In genomic region chr16:45427651-45428050, GRCm38 (mm10) we compare ENCODE assay signal across 23 mouse cellular contexts. TPM values are rescaled to one million over a fixed set of nuclear protein-coding genes. Genes with fewer than 3 reads are reported as not detected.
DNase-seq lines count a peak whose midpoint lies in the region; ATAC-seq and TF ChIP-seq lines count a peak whose summit lies in the region.
"Had no signal": no experiment of that assay in that cellular context is flagged by ENCODE, and none has a peak within 500 bp of the region (broad histone marks: within the 10 kb centered on the region; RNA-seq: fewer than 3 reads in every experiment).

No protein-coding gene starts in this region.

- no peak overlapping the region for H3K4me2 ChIP-seq in lung, postnatal 0 days (replicated peaks; ENCODE audit: low read depth, low read length)
- H3K4me2 ChIP-seq: embryonic facial prominence, embryonic 13.5 days; forebrain, embryonic 12.5 days; hindbrain, embryonic 12.5 days had no signal

- no peak for TF ChIP-seq CTCF in lung, postnatal 0 days (IDR thresholded peaks at IDR 0.05)

- DNase-seq in adrenal gland, postnatal 14 days, result peak; percentile 22
- DNase-seq in adrenal gland, adult 18-20 months (ENCODE audit: low spot score in 2 of 2), result no peak
- peak; percentile 28 to 40 for DNase-seq in heart, adult 18-20 months
- no peak for DNase-seq in heart, embryonic 10.5 days (ENCODE audit: low spot score)
- peak; percentile 13 for DNase-seq in lung, postnatal 0 days (ENCODE audit: low spot score)
- no peak for DNase-seq in lung, postnatal 14 days
- DNase-seq in heart, postnatal 4 days, result peak; percentile 25
- DNase-seq in embryo, embryonic 11 days, result no peak
- DNase-seq: adrenal gland, postnatal 10 days; B cell, adult 2 months; cerebellum, adult 11-12 months; cerebellum, adult 9-10 months; cerebellum, postnatal 25 days had no signal

- no peaks in the 10 kb centered on the region for H3K4me1 ChIP-seq in heart, embryonic 10.5 days
- H3K4me1 ChIP-seq in lung, postnatal 0 days (ENCODE audit: insufficient read depth, low read depth, low read length), result no peaks in the 10 kb centered on the region
- H3K4me1 ChIP-seq: embryonic facial prominence, embryonic 13.5 days; forebrain, embryonic 12.5 days; heart, embryonic 13.5 days; hindbrain, embryonic 12.5 days had no signal

- H3K4me3 ChIP-seq in heart, embryonic 10.5 days, result no peak overlapping the region
- no peak overlapping the region for H3K4me3 ChIP-seq in lung, postnatal 0 days (ENCODE audit: low read depth, low read length)
- H3K4me3 ChIP-seq: embryonic facial prominence, embryonic 13.5 days; forebrain, embryonic 12.5 days; heart, embryonic 13.5 days; hindbrain, embryonic 12.5 days had no signal

- no peaks in the 10 kb centered on the region for H3K9me3 ChIP-seq in heart, embryonic 10.5 days
- H3K9me3 ChIP-seq in lung, postnatal 0 days (ENCODE audit: low read length), result no peaks in the 10 kb centered on the region
- H3K9me3 ChIP-seq: embryonic facial prominence, embryonic 13.5 days; forebrain, embryonic 12.5 days; G1E; heart, embryonic 13.5 days; hindbrain, embryonic 12.5 days had no signal

- H3K27ac ChIP-seq in heart, embryonic 10.5 days, result no peak overlapping the region
- H3K27ac ChIP-seq in lung, postnatal 0 days (ENCODE audit: low read length), result no peak overlapping the region
- H3K27ac ChIP-seq: embryonic facial prominence, embryonic 13.5 days; forebrain, embryonic 12.5 days; heart, embryonic 13.5 days; hindbrain, embryonic 12.5 days had no signal

- no peak for TF ChIP-seq EP300 in lung, postnatal 0 days (IDR thresholded peaks at IDR 0.05)

- no peak overlapping the region for H3K9ac ChIP-seq in lung, postnatal 0 days (replicated peaks; ENCODE audit: low read depth)
- H3K9ac ChIP-seq: embryonic facial prominence, embryonic 13.5 days; forebrain, embryonic 12.5 days; heart, embryonic 13.5 days; hindbrain, embryonic 12.5 days had no signal

- WGBS in heart, embryonic 10.5 days, result 81% methylated on average over 9 of the region's 9 CpGs
- 77% methylated on average over 9 of the region's 9 CpGs for WGBS in lung, postnatal 0 days

- no peaks in the 10 kb centered on the region for H3K27me3 ChIP-seq in heart, embryonic 10.5 days (ENCODE audit: insufficient read depth, poor library complexity, severe bottlenecking)
- no peaks in the 10 kb centered on the region for H3K27me3 ChIP-seq in lung, postnatal 0 days (replicated peaks; ENCODE audit: insufficient read depth, low read length)
- H3K27me3 ChIP-seq: embryonic facial prominence, embryonic 13.5 days; forebrain, embryonic 12.5 days; heart, embryonic 13.5 days; hindbrain, embryonic 12.5 days had no signal

- no peaks in the 10 kb centered on the region for H3K36me3 ChIP-seq in heart, embryonic 10.5 days
- H3K36me3 ChIP-seq in lung, postnatal 0 days (ENCODE audit: insufficient read depth, low read length), result no peaks in the 10 kb centered on the region
- H3K36me3 ChIP-seq: embryonic facial prominence, embryonic 13.5 days; forebrain, embryonic 12.5 days; G1E; heart, embryonic 13.5 days; hindbrain, embryonic 12.5 days had no signal

- 0 out of 2 replicates have a peak, but pooled peaks have one; percentile 12 for ATAC-seq in lung, postnatal 0 days
- ATAC-seq: CD4-positive, CD25-positive, alpha-beta regulatory T cell, adult 4 months; forebrain, embryonic 16.5 days; hindbrain, embryonic 16.5 days; inflammation-experienced regulatory T-cells, adult 6 months; intestine, postnatal 0 days had no signal

RNA-seq across cellular contexts. Expression of gene Cd200, which starts 18.8 kb away (rescaled TPM):
- total RNA-seq in adrenal gland, postnatal 14 days (2021), result 59.7 and 90.5 TPM in 2 replicates
- 10 to 100 TPM; 58.9 to 64.8 TPM for total RNA-seq in adrenal gland, adult 18-20 months (2021)
- 10 to 100 TPM; 53.2 to 57.0 TPM for total RNA-seq in heart, adult 18-20 months (2021)
- polyA plus RNA-seq in heart, embryonic 10.5 days (2016; fragmentation: Nextera tagmentation; extraction: Ambion mirVana), result 4.2 and 6.1 TPM in 2 replicates
- 338 and 424 TPM in 2 replicates for polyA plus RNA-seq in lung, postnatal 0 days (2015; fragmentation: Nextera tagmentation; extraction: Ambion mirVana)
- total RNA-seq in heart, postnatal 4 days (2021), result 10 to 100 TPM; 44.8 to 67.6 TPM
- total RNA-seq: G1E had no signal
- polyA plus RNA-seq: G1E had no signal

Comparison
In these comparisons a context has a peak if more than half of its experiments do, and no peak if none do; other contexts are left out.
1. DNase-seq: peak in adrenal gland, postnatal 14 days (single experiment), heart, adult 18-20 months (2 of 2), lung, postnatal 0 days (single experiment) and heart, postnatal 4 days (single experiment); none in adrenal gland, adult 18-20 months (0 of 2), heart, embryonic 10.5 days (single experiment), lung, postnatal 14 days (single experiment) and embryo, embryonic 11 days (single experiment).